Mouse (Mus musculus): Measurements from ENCODE around the gene Fam162b. TPM values are rescaled to one million over a fixed set of nuclear protein-coding genes. Genes with fewer than 3 reads are reported as not detected.

Fam162b gene
- polyA plus RNA-seq, 1 experiment from 2014 or later: 50.3 TPM

DNA sequence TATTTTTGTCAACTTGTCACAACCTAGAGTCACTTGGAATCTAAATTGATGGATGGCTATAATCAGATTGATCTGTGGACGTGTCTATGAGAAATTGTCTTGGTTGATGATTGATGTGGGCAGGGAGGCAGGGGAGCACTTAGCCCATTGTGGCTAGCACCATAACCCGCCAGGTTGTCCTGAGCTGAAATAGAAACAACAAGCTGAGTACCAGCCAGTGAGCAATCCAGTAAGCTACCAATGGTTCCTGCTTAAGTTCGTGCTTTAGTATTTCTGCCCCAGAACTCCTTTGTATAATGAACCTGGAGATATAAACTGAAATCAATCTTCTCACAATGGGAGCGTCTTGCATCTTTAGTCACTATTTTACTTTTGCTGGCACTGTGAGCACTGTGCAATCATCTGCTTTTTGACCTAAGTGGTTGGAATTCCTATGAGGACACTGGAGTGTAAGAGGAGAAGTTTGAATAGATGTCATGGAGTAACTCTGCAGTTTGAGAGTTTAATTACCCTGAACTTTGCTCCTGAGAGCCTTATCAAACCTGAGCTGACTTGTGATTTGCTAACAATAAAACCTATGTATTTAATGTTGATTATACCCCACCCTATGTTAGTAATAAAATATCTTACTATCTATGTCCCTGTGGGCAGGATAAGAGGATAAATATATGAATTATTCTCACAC lies 19.6 kb upstream of the Fam162b start:
- 41% methylated on average over 4 of the region's 4 CpGs for WGBS
- Histone ChIP-seq H3K4me2 (ENCODE audit: low read depth, low read length) (no peak overlapping the region), H3K4me3 (ENCODE audit: low read length) (no peak overlapping the region), H3K9me3 (ENCODE audit: control insufficient read depth, low read length) (no peaks in the 10 kb centered on the region), H3K9ac (ENCODE audit: low read length) (no peak overlapping the region), H3K4me1 (replicated peaks; ENCODE audit: control insufficient read depth, insufficient read depth, low read length) (no peaks in the 10 kb centered on the region), H3K36me3 (ENCODE audit: control insufficient read depth, insufficient read depth, low read length) (no peaks in the 10 kb centered on the region), H3K27me3 (ENCODE audit: control insufficient read depth, insufficient read depth, low read depth, low read length) (no peaks in the 10 kb centered on the region), H3K27ac (ENCODE audit: low read length) (no peak overlapping the region)
- ATAC-seq (ENCODE audit: low read depth): no peak

DNA sequence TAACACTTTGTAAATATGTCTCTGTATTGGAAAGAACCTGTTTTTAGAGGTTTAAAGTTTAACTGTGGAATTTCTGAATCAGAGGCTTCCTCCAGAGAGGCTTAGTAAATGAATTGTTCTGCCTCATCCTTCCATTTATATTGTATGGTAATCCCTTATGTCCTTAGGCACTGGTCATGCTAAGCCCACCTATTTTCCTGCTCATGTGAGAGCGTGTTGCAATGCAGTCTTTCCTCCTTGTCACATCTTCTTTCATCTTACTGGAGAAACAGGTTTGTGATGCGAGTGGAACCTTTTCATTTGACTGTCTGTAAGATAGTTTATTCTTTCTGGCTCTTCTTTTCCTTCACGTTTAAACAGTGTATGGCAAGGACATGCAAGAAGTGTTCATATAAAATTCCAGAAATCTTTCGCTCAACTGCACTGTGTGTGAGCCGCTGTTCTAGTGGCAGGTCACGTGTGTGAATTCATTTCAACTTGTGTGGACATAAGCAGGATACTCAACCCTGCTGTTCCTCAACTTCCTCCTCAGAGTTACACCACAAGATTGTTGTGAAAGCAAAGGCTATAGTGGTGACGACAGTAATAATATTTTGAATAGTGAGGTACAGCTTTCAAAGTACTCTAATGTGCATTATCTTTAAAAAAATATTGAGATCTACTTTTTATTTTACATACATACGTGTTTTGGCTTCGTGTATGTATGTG lies 6.8 kb upstream of the Fam162b start:
- no peaks in the 10 kb centered on the region for H3K27me3 ChIP-seq (ENCODE audit: control insufficient read depth, insufficient read depth, low read depth, low read length)
- 70% methylated on average over 9 of the region's 9 CpGs for WGBS
- no peaks in the 10 kb centered on the region for H3K36me3 ChIP-seq (ENCODE audit: control insufficient read depth, insufficient read depth, low read length)
- no peak overlapping the region for H3K4me3 ChIP-seq (ENCODE audit: low read length)
- no peak for ATAC-seq (ENCODE audit: low read depth)
- H3K9me3 ChIP-seq (ENCODE audit: control insufficient read depth, low read length): no peaks in the 10 kb centered on the region
- no peak overlapping the region for H3K4me2 ChIP-seq (ENCODE audit: low read depth, low read length)
- no peak overlapping the region for H3K9ac ChIP-seq (ENCODE audit: low read length)
- H3K27ac ChIP-seq (ENCODE audit: low read length): no peak overlapping the region
- H3K4me1 ChIP-seq (replicated peaks; ENCODE audit: control insufficient read depth, insufficient read depth, low read length): no peaks in the 10 kb centered on the region

DNA sequence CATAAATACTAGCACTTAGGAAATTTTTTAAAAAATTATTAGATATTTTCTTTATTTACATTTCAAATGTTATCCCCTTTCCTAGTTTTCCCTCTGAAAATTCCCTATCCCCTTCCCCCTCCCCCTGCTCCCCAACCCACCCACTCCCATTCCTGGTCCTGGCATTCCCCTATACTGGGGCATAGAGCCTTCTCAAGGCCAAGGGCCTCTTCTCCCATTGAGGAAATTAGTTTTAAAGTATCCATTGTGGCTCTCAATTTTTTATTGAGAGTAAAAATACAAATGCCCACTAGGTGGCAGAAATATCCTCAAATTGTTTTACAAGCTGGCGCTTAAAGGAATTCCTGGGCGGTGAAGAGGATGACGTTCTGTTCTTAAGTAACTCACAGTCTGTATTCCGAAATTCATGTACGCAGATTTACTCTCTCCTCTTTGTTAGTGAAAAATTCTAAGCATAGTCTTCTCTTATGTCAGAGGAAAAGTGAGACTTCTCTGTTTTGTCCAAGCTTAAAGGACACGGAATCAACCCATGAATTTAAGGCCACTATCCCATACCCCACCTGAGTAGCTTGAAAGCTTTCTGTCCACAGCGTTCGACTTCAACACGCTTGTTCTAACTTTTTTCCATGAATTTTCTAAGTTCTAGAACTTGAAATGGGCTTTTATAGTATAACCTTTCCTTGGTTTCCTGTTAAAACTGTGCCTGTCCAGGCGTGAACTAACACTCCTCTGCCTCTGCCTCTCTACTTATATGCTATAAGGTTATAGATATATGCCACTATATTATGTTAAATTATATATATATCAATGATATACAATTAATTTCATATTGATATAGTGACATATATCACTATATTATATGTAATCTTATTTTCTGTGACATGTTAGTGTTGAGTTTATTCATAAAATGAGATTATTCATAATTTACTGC lies 4.9 kb upstream of the Fam162b start:
- H3K27ac ChIP-seq (ENCODE audit: low read length): no peak overlapping the region; the same call in 1 of the 2 replicates
- ATAC-seq (ENCODE audit: low read depth): peak; percentile 65
- no peaks in the 10 kb centered on the region; the same call in 1 of the 2 replicates for H3K4me1 ChIP-seq (replicated peaks; ENCODE audit: control insufficient read depth, insufficient read depth, low read length)
- no peaks in the 10 kb centered on the region; the same call in 1 of the 2 replicates for H3K27me3 ChIP-seq (ENCODE audit: control insufficient read depth, insufficient read depth, low read depth, low read length)
- H3K9me3 ChIP-seq (ENCODE audit: control insufficient read depth, low read length): no peaks in the 10 kb centered on the region
- H3K9ac ChIP-seq (ENCODE audit: low read length): no peak overlapping the region
- 31% methylated on average over 10 of the region's 10 CpGs for WGBS
- peak overlapping the region; percentile 34 for H3K4me2 ChIP-seq (ENCODE audit: low read depth, low read length)
- no peak overlapping the region for H3K4me3 ChIP-seq (ENCODE audit: low read length)
- no peaks in the 10 kb centered on the region for H3K36me3 ChIP-seq (ENCODE audit: control insufficient read depth, insufficient read depth, low read length)

DNA sequence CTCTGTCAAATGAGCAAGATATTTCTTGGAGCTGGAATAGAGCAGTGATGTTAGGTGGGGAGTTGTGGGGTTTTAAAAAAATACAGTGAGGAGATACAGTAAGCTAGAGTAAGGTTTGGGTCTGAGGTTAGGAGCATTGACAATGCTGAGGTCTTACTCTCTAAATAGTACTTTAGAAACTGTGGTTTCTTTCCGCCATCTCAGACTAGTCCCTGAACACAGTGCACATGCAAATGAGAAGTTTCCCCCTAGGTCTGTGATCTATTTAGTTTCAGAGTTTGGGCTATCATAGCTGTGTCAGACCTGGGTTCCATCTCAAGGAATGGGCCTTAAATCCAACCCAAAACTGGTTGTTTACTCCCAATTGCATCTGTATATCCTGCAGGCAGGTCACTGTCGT lies 1.3 kb upstream of the Fam162b start:
- ATAC-seq (ENCODE audit: low read depth): no peak
- Histone ChIP-seq H3K36me3 (ENCODE audit: control insufficient read depth, insufficient read depth, low read length) (no peaks in the 10 kb centered on the region), H3K27ac (ENCODE audit: low read length) (no peak overlapping the region), H3K4me1 (replicated peaks; ENCODE audit: control insufficient read depth, insufficient read depth, low read length) (peaks cover 2% of the 10 kb centered on the region; the same call in 1 of the 2 replicates), H3K9me3 (ENCODE audit: control insufficient read depth, low read length) (no peaks in the 10 kb centered on the region), H3K9ac (ENCODE audit: low read length) (no peak overlapping the region), H3K27me3 (ENCODE audit: control insufficient read depth, insufficient read depth, low read depth, low read length) (no peaks in the 10 kb centered on the region; the same call in 1 of the 2 replicates), H3K4me2 (ENCODE audit: low read depth, low read length) (no peak overlapping the region), H3K4me3 (ENCODE audit: low read length) (no peak overlapping the region)
- 87% methylated on average over 2 of the region's 2 CpGs for WGBS

DNA sequence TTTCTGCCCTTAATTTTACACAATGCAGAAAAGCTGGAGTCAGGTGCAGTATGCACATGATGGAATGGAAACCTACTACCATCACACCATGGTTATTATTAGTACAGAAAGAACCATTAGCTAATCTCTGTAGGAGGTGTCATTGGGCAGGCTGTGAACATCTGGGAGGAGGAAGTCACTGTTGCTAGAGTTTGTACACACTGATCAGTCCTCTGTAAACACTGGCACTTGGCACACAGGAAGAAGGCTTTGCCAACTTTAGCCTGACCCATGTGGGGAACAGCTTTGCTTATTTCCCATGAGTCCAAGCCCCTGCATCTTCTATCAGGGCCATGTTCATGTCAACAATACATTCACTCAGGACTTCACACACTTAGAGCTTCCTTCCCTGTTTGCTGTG lies 5.4 kb downstream of the Fam162b start:
- H3K9ac ChIP-seq (ENCODE audit: low read length): no peak overlapping the region
- H3K27me3 ChIP-seq (ENCODE audit: control insufficient read depth, insufficient read depth, low read depth, low read length): no peaks in the 10 kb centered on the region; the same call in 1 of the 2 replicates
- H3K4me3 ChIP-seq (ENCODE audit: low read length): no peak overlapping the region
- H3K4me1 ChIP-seq (replicated peaks; ENCODE audit: control insufficient read depth, insufficient read depth, low read length): 0 out of 2 replicates have a peak, but pooled peaks cover 2% of the 10 kb centered on the region
- no peak overlapping the region for H3K4me2 ChIP-seq (ENCODE audit: low read depth, low read length)
- no peaks in the 10 kb centered on the region for H3K36me3 ChIP-seq (ENCODE audit: control insufficient read depth, insufficient read depth, low read length)
- H3K9me3 ChIP-seq (ENCODE audit: control insufficient read depth, low read length): no peaks in the 10 kb centered on the region
- no peak overlapping the region for H3K27ac ChIP-seq (ENCODE audit: low read length)
- ATAC-seq (ENCODE audit: low read depth): peak; percentile 71

DNA sequence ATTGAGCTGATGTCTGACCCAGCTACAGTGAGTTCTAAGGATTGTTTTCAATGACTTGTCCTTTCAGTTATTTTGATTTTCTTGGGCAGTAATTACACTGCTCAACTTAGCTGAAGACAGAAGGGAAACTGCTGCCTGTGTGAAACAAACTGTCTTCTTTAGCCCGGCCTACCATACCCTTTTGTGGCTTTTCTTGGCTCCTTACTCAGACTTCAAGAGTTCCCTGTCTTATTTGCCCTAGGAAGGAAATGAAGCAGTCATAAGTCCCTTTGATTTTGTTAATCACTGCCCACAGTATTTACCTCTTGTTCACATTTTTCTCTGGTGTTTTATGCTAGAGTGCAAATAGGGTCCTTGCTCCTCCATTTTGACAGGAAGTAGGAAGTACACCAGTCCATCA lies 5.9 kb downstream of the Fam162b start:
- Histone ChIP-seq H3K4me1 (replicated peaks; ENCODE audit: control insufficient read depth, insufficient read depth, low read length) (no peaks in the 10 kb centered on the region), H3K4me3 (ENCODE audit: low read length) (no peak overlapping the region), H3K9ac (ENCODE audit: low read length) (no peak overlapping the region), H3K36me3 (ENCODE audit: control insufficient read depth, insufficient read depth, low read length) (no peaks in the 10 kb centered on the region), H3K4me2 (ENCODE audit: low read depth, low read length) (no peak overlapping the region), H3K27me3 (ENCODE audit: control insufficient read depth, insufficient read depth, low read depth, low read length) (no peaks in the 10 kb centered on the region), H3K9me3 (ENCODE audit: control insufficient read depth, low read length) (no peaks in the 10 kb centered on the region), H3K27ac (ENCODE audit: low read length) (no peak overlapping the region)
- WGBS: 19% methylated on average over 1 of the region's 1 CpGs
- no peak; the same call in 1 of the 2 replicates for ATAC-seq (ENCODE audit: low read depth)

DNA sequence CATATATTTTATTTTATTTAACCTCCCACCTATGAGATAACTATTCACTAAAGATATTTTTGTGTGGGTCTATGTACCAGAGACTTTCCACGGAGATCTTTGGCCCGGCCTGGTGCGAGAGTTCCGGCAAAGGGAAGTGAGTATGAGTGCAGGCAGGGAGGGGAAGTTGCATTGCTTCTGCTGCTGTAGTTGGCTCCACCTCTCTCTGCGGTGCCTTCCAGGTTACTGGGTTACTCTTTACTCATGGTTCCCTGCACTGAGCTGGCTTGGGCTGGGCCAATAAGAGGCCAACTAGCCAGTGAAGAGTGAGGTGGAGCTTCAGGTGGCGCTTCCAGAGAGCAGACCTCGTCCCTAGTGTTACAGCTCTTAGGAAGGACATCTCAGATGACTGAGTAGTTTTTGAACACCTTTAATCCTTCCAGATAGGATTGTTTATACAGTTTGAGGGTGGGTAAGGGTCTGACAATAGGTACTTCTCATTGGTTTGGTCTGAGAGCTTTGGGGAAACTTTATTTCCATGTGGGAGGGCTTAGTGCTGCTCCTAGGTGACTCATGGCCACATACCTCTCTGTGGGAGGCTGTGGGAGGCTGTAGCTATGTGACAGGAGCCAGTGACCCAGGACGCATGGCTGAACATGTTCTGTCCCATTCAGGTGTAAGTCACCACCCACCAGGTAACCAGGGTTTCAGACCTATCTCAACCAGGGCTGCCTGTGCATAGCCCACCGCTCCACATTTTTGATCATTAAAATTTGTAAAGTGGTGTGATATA lies 18.9 kb downstream of the Fam162b start:
- H3K9me3 ChIP-seq (ENCODE audit: control insufficient read depth, low read length): no peaks in the 10 kb centered on the region
- ATAC-seq (ENCODE audit: low read depth): peak; percentile 73; the same call in 1 of the 2 replicates
- no peak overlapping the region for H3K4me2 ChIP-seq (ENCODE audit: low read depth, low read length)
- WGBS: 58% methylated on average over 9 of the region's 9 CpGs
- no peaks in the 10 kb centered on the region for H3K4me1 ChIP-seq (replicated peaks; ENCODE audit: control insufficient read depth, insufficient read depth, low read length)
- no peak overlapping the region for H3K9ac ChIP-seq (ENCODE audit: low read length)
- no peak overlapping the region for H3K4me3 ChIP-seq (ENCODE audit: low read length)
- no peaks in the 10 kb centered on the region for H3K27me3 ChIP-seq (ENCODE audit: control insufficient read depth, insufficient read depth, low read depth, low read length)
- no peaks in the 10 kb centered on the region for H3K36me3 ChIP-seq (ENCODE audit: control insufficient read depth, insufficient read depth, low read length)
- no peak overlapping the region for H3K27ac ChIP-seq (ENCODE audit: low read length)

DNA sequence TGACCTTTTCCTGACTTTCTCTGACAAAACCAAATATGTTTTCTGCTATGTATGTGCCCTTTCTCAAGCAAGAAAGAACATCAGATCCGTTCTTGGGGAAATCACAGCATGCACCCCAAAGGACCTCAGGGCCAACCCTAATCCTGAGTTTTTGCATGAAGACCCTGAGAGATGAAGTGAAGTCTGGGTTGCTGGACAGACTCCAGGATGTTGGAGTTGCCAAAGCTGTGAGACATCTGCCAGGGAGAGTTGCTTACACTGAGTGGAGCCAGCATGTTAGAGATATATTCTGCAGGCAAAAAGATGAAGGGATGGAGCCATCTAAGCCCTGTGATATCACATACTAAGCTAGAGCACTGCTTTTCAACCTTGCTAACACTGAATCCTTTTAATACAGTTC lies 34.3 kb downstream of the Fam162b start:
- no peaks in the 10 kb centered on the region for H3K36me3 ChIP-seq (ENCODE audit: control insufficient read depth, insufficient read depth, low read length)
- H3K9ac ChIP-seq (ENCODE audit: low read length): no peak overlapping the region
- no peaks in the 10 kb centered on the region for H3K9me3 ChIP-seq (ENCODE audit: control insufficient read depth, low read length)
- no peak overlapping the region for H3K4me2 ChIP-seq (ENCODE audit: low read depth, low read length)
- no peaks in the 10 kb centered on the region for H3K27me3 ChIP-seq (ENCODE audit: control insufficient read depth, insufficient read depth, low read depth, low read length)
- no peak overlapping the region for H3K4me3 ChIP-seq (ENCODE audit: low read length)
- no peaks in the 10 kb centered on the region for H3K4me1 ChIP-seq (replicated peaks; ENCODE audit: control insufficient read depth, insufficient read depth, low read length)
- no peak overlapping the region for H3K27ac ChIP-seq (ENCODE audit: low read length)
- peak; percentile 65 for ATAC-seq (ENCODE audit: low read depth)
- WGBS: 39% methylated on average over 1 of the region's 1 CpGs

All from lung, embryonic 16.5 days (tissue).